Mouse (Mus musculus) cerebellum, adult 9-11 months (tissue): ENCODE results near the gene Cc2d2b.

Experiments
- DNase-seq: peaks from one replicate; pipeline ENCODE4 v3.0.0; 2022

The Cc2d2b gene

DNA sequence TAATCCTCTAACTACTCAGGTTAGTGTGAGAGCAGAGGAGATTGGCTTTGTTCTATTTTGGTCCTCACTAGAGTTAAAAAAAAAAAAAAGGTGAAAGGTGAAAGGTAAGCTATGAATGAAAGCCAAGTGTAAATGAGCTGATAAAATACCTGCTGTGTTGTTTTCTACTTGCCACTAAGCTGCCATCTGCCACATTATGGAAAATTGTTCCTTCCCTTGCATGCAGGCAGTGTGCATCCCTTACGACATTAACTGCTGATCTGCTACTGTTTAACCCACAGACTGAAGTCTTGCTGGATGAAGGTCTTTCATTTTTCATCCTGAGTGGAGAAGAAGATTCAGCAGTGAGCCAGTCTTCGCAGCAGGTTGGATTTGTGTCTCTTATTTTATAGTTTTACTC, 11.5 kb downstream of the Cc2d2b start:
- DNase-seq = no peak

DNA sequence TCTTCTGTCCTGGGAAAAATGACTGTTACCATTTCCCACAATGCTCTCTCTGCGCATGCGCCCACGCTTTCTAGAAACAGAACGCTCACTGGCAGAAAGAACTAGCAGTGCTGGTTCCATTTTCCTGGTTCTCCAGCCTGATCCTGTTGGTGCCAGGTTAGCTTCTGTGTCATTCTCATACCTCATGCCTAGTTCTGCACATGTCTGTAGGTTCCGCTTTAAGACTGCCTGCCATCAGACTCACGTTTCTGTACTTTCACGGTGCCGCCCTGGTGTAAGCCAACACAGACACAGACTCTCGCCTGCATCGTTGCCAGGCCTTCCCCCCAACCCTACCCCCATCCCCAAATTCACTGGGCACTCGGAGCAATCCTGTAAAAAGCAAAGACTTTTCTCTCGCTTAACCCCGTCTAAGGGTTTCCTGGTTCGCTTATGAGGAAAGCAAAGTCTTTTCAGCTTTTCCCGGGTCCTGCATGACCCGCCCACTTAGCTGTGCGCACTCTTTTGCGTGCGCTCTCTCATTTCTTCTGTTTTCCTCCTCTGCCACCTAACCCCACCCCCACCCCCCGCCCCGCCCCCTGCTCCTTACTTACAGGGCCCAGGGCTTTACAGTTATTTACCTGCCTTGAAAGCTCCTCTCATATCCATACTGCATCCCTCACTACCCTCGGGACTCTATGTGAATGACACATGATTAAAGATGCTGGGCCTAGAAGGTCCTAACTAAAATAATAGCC, 13.6 kb downstream of the Cc2d2b start:
- no peak for DNase-seq

DNA sequence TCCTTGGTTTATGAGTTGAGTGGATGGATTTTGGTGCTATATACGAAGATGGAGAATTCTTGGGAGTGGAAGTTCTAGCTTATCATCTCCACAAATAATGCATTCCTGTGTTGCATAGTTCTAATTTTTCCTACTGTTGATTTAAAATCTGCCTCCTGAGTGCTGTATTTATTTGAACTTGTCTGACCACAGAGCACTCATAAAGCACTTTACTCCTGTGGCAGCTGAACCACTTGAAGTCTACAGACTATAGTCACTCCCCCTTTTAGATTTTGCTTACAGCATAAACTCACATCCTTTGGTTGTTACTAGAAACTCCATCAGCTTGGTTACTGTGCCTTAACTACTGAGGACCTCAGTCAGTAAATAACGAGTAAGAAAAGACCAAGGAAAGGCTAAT, 18.6 kb downstream of the Cc2d2b start:
- DNase-seq = no peak

DNA sequence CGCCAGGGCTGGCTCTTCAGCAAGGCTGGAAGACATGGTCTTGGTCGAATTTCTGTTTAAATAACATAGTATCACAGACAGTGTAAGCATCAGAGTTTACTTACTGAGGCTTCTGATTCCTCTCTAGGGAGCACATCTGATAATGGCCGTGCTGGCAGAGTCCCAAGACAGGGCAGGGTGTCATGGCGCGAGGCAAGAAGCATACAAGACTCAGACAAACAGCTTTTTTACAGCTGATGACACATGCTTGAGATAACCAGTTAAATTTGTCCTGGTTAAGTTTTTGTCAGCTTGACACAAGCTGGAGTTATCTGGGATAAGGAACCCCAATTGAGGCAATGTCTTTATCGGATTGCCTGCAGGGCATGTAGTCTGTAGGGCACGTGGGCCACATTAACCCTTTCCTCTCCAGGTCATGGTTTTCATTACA, 20.8 kb downstream of the Cc2d2b start:
- DNase-seq = no peak

DNA sequence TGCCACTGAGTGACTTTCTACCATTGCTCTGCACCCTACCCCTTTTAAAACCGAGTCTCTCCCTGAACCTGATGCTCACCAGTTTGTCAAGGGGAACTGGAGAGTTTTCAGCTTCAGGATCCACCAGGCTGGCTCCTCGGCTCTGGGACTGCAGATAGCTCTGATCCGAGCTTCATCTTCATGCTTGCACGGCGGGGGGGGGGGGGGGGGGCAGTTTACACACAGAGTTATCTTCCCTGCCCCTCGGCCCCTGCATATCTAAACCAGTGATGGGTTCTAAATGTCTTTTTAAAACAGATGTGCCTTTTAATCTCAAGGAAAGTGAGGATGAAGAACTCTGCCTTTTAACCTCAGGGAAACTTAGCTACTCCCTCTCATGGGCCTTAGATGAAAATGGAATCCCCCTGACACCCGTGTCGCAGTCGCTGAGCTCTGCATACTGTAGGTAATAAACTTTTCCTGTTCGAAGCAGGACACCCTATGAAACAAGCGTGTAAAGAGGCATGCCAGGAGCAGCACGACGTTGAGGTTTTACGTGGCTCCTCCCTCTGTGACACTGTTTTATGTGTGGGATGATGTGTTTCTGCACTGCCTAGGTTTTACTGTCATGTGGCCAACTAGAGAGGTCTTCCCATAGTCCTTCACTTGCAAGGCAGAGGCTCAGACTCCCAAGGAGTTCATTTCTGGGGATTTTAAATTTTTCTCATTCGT, 39.6 kb downstream of the Cc2d2b start:
- DNase-seq = no peak

DNA sequence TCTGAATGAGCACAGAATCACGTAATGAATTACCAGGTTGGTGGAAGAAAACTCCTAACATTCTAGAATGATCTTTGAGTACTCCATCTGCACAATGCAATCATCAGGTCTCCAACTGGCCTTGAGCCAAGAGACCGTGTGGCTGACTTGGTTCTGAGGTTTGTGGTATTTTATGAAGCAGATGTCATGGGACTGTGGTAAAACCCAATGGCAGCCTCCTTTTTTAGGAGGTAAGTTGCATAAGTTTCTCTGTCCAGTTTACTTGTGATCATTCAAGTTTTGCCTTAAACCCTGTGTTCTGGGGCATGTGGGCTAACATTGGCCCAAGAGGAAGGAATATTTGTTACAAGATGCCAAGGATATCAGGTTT, 40.1 kb downstream of the Cc2d2b start:
- DNase-seq = no peak

DNA sequence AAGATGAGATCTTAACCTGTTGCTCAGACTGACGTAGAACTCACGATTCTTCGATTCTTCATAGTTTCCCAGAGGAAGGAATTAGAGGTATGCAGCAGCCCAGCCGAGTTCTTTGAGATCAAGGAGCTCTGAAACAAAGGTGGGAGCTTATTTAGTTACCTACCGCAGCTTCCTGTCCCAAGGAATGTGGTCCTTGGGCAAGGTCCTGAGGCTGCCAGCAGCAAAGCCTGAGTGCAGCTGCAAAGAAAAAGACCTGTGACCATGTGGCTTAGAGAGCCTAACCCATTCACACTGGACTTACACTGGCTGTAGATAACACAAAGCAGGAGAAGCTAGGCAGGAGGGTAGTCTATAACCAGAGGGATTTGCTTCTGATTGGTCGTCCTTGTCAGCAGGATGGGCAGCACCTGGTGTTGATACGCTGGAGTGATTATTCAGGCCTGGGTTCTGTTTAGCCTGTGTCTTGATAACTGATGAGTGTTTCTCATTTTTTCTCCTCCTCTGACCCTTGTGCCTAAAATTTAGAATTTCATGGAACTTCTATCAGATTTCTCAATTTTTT, 56.7 kb downstream of the Cc2d2b start:
- DNase-seq = peak; percentile 6

DNA sequence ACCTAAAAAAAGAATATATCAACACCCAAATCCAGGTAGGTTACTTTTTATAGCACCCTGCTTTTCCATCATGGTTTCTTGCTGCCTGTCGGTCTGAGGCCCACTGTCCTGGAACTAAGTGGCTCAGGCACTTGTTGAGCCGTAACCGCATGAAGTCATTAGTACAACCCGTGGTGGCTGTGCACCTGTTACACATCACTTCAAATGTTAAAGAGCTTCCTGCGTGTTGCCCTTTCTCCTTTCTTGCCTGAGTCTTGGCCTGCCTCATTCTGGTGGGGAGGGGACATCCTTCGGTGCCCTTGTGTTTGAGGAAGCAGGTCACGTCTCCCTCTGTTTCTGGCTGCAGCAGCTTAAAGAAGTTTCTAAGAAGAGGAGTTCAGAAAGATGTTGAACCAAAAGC, 61.3 kb downstream of the Cc2d2b start:
- DNase-seq = no peak

DNA sequence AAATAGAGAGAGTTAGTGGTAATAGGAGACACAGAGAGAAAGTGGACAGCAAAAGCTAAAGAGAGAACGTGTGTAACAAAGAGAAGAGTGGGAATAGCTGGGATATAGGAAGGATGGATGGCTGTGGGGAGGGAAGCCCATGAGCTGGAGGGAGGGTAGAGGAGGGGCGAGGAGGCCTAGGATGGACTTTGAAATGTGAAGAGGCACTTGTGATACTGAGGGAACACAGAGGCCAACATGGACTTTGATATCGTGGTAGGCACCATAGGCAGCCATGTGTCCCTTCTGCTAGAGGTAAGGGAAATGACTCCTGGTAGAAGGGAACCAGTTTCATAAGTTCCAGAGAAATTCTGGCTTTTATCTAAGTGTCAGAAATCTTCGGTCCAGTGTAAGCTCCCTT, 63.3 kb downstream of the Cc2d2b start:
- DNase-seq = no peak

DNA sequence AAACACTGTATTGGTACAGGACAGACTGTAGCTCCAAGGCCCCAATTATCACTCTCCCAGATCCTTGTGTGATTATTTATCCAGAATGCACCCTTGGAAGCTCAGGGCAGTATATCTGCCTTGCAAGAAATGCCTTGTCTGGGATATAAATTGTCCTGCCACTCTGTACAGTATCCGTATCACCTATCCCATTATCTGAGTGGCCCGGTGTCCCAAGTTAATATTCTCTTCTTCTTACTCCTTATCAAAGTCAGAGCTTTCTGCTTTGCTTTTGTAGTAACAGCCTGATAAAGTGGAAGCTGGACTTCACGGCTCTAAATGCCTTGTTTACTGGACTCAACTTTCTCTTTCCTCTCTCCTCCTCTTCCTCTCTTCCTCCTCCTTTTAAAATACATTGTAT, 64.2 kb downstream of the Cc2d2b start:
- DNase-seq = no peak

DNA sequence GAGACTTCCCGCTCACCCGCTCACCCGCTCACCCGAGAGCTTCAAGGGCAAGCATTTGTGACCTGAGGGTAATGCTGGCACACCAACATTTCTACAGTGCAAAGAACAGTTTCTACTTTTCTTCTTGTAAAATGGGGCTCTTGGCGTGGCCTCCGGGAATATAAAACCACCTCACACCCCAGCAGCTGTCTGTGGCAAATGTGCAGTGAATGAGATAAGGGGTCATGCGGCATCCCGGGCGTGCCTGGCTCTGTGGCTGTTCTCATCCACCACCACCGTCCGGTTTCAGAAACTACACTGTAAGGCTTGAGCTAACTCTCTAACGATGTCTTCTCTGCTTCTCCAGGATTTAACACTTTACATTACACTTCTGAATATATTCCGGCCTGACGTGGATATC, 64.8 kb downstream of the Cc2d2b start:
- DNase-seq = no peak

DNA sequence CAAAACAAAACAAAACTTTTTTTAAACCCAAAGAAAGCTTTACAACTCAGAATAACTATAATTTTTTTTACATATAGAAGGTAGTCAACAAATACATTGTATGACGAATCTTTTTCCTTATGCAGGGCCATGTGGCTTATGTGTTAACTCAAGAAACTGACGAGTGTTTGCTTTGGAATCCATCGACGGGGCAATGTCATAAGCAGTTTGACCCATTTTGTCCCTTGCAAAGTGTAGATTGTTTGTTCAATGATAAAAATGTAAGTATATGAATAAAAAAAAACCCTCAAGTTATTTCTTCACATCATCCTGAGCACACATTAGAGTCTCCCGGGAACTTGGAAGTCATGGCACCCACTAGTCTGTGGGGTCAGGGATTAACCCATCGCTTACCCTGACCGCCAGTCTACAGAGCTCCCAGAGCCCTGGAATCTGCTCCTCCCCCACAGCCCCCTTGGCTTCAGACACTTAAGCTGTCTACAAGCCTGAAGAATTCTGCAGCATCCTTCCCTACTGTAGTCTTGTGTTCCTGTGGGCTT, 67.2 kb downstream of the Cc2d2b start:
- DNase-seq = no peak

DNA sequence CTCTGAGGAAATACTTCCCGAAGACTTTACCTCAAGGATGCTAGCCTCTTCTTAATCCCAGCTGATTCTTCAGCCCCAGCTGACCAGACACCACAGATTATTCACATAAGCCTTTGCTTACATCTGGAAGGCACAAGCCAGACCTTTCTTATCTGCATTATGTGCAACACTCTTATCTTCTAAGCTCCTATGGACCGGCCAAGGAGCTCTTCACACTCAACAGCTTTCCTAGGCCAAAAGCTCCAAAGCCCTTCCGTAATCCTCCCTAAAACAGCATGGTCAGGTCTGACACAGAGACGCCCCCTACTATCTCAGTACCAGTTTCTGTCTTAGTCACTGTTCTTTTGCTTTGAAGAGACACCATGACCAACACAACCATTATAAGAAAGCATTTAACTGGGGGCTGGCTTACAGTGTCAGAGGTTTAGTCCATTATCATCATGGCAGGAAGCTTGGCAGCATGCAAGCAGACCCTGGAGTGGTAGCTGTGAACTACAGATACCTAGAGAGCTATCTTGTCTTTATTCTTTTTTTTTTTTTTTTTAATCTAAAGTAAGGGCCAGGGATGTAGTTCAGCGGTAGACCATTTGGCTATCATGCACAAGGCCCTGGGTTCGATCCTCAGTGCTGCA, 69.5 kb downstream of the Cc2d2b start:
- no peak for DNase-seq

DNA sequence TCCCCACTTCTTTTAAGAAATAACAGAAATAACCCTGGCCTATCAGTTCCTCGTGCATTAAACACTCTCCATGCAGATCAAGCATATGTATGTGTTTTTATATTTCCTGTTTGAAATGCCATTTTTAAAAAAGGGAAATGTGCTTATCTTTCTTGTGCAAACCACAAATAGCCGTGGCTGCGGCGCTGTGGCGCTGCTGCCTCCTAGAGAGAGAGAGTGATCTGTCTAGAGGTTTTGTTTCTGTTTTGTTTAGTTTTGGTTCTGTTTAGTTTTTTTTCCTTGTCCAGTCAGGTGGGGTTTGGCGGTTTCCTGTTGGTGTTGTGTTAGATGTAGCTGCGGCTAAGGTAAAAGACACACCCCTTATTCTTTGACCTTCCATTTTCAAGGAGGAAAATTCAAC, 70.2 kb downstream of the Cc2d2b start:
- no peak for DNase-seq

DNA sequence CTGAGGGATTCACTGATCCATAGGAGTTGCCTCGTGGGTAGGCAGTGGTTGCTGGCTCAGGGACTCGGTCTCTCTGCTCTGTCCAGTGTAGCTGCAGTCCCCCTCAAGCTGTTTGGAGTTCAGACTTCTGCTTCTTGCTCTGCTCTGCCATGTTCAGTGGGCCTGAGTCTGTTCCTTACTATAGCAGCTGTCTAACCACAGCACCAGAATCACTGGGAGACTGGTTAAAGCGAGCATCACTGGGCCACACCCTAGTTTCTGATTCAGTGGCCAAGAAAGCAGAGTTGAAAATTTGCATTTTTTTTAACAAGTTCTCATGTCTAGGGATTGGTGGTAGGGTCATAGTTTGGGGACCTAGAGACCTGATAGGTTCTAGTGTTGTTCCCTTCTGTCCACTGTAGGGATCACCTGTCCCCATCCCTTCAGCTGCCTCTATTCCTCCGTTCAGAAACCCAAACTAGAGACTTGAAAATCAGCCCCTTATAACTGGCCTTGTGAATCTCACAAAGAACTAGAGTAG, 72.8 kb downstream of the Cc2d2b start:
- DNase-seq = no peak

DNA sequence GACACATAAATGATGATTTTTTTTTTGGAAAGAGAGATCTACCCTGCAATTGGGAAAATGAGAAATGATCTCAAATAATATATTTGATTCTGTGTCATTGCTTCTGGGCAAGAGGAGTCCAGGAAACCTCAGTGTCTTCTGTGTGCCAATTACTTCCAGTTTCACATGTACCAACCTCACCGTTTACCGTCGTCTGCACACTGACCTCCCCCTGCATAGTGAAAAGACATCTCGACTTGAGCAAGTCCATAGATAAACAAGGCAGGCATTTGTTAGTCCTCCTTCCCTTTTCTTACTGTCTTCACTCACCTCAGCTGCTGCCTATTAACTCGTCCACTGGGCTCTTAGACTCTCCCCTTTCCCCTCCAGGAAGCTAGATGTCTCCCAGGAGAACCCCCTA, 77.1 kb downstream of the Cc2d2b start:
- no peak for DNase-seq

DNA sequence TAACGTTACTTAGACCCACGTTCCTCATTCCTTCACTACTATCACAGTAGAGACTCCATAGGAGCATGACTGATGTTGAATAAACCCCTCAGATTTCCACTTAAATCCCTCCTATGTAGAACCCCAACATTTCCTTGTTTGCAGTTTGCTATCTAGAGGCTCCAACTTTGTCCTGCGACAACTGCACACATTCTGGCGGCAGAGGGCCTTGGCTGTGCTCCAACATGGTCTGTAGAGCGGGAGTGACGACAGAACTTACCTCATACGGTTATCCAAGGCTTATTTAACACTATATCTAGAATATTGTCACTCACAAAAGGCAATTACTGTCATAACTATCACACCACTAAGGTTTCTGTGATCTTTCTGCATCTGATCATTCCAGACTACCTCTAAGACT, 78.2 kb downstream of the Cc2d2b start:
- DNase-seq = no peak

DNA sequence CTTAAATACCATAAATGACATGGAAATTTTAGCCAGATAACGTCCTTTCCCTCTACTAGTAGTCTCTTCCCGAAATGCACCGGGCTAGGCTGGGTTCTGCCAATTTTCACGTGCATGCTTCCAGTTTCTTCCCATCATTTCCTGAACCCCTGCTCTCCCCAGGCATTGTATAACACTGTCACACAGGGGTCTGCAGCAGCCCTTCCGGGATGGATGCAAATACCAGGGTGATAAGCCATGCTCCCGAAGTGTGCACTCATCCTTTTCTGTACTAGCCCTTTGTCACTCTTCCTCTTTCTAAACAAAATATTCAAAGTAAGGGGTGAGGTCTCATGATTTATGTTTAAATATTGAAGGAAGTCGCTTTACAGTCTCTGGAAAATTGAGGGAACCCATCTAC, 81.6 kb downstream of the Cc2d2b start:
- peak; percentile 14 for DNase-seq

DNA sequence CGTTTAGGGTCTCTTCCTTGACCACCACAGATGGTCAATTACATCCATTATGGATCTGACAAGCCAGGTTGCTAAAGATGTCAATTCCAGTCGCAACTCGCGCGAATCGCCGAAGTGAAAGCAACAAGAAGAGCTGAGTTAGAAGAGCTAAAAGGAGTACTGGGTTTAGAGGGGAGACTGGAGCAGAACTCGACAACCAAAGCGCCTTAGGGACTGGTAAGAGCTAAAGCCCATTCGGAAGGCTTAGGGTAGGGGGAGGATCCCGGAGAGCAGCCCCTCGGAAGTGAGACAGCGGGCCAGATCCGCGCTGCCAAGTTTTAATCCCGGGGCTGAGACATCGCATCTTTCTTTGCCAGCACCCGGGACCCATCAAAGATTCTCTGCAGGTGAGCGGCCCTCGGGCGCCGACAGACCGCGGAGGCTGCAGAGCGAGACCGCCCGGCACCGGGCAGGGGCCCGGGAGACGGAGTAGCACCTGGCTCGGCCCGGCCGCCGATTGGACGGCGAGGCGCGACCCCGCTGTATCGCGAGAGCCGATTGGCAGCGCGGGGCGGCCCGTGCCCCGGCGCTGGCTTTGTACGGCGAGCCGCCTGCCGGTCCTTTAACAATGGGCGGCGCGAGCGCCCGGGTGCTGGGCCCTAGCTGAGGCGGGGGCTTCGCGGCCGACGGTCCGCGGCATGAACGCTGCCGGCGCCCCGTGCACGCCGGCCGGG, 82.3 kb downstream of the Cc2d2b start, which contains the start of gene Ccnj:
Gene Ccnj, plus strand, starts transcription at position 577 of the 713 bp plus-strand sequence.
- peak; percentile 94 for DNase-seq

DNA sequence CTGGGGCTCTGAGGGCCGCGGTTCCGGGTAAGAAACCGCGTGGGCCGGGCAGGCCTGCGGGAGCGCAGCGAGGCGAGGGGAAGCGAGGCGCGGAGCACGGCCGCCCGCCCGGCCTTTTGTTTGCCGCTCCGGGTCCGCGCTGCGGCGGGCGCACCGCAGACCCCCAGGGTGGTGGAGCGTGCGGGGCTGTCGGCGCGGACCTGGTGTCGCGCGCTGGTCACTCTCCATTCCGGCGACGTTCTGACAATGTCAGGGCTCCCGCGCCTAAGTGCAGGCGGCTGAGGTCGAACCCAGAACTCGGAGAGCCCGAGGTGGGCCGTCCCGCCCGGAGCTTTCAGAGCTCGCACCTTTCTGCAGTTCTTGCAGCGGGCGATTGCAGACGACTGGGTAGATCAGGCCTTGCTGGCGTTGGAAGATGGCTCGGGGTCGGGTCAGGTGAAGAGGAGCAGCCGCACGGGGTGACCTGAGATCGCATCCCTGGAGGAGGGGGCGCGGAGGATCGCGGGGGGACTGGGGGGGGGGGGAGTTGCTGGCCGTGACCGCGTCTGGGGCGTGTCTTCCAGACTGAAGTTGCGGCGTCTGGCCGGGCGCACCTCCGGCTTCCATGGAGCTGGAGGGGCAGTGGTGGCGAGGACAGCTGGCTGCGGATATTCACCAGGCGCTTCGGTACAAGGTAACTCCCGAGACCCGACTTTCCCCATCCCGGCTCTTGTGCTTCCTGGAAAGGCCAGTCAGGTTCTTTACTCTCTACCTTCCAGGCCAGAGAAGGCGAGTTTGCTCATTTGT, 83.1 kb downstream of the Cc2d2b start:
- peak; percentile 51 for DNase-seq

DNA sequence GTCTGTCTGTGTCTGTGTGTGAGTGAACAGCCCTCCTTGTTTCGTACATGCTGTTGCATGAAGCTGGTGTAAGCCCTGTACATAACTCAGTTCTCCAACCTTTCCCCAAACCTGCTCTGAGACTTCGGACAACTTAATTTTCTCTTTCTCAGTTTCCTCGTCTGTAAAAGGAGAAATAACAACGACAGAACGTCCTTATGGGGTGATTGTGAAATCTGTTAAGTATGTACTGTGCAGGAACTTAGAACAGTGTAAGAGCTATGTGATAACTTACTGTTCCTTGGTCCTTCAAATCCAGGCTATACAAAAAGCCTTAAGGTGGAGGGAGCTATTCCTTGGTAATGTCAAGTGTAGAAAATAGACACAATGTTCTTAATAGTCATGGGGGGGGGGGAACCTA, 83.8 kb downstream of the Cc2d2b start:
- DNase-seq = no peak

DNA sequence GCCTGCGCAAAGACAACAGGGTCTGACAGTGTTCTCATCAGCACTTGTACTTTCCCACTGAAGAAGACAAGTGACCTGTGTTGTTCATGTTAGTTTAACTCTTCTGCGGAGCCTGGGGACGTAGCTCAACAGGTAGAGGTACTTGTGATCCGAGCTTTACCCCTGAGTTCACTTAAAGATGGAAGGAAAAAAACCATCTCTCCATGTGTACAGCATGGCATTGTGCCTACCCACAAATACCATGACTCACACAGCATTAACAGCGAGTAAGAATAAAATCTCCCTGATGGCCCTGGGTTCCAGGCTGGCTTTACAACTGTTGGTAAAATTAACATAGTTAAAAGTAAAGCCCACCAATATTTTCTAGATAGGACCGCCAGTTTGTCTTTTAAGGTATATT, 85.9 kb downstream of the Cc2d2b start:
- no peak for DNase-seq
